Mouse (Mus musculus) midbrain, postnatal 0 days (tissue): ENCODE results near the gene Srm. TPM values are rescaled to one million over a fixed set of nuclear protein-coding genes. Genes with fewer than 3 reads are reported as not detected.

Experiments used
- ATAC-seq: fragments of 200-750 bp; cut with Nextera tagmentation; 2 replicates; pipeline ENCODE4 v1.8.0; 2017; ENCODE audit warnings: moderate number of reproducible peaks, mild to moderate bottlenecking, moderate TSS enrichment, moderate library complexity; ENCODE audit not compliant: low FRiP score
- DNase-seq: peaks from one replicate; pipeline ENCODE4 v3.0.0-alpha.2; 2015; ENCODE audit warnings: low spot score
- H3K27ac ChIP-seq: fragments of 300-500 bp; sonication (generic); 2 replicates; pipeline ENCODE4 v1.5.1; 2014; ENCODE audit warnings: low read depth, mild to moderate bottlenecking, low read length, mixed read lengths
- H3K27me3 ChIP-seq: fragments of 300-500 bp; sonication (generic); 2 replicates; pipeline ENCODE4 v1.6.1; 2014; ENCODE audit warnings: low read length, control low read depth, mixed read lengths; ENCODE audit not compliant: insufficient read depth
- H3K36me3 ChIP-seq: fragments of 300-500 bp; sonication (generic); 2 replicates; pipeline ENCODE4 v1.6.1; 2014; ENCODE audit warnings: low read length, control low read depth, mixed read lengths; ENCODE audit not compliant: insufficient read depth
- H3K4me1 ChIP-seq: fragments of 300-500 bp; sonication (generic); 2 replicates; pipeline ENCODE4 v1.6.1; 2014; ENCODE audit warnings: mild to moderate bottlenecking, control low read depth, antibody characterized with exemption, low read length, mixed read lengths; ENCODE audit not compliant: insufficient read depth
- H3K4me2 ChIP-seq: fragments of 300-500 bp; sonication (generic); 2 replicates; pipeline ENCODE4 v1.6.1; 2014; ENCODE audit warnings: low read depth, mild to moderate bottlenecking, low read length, mixed read lengths; ENCODE audit not compliant: poor library complexity, severe bottlenecking
- H3K4me3 ChIP-seq: fragments of 300-500 bp; sonication (generic); 2 replicates; pipeline ENCODE4 v1.5.1; 2014; ENCODE audit warnings: low read depth, mild to moderate bottlenecking, low read length, moderate library complexity
- H3K9ac ChIP-seq: fragments of 300-500 bp; sonication (generic); replicated peaks from 2 replicates; pipeline ENCODE4 v1.6.1; 2014; ENCODE audit warnings: mild to moderate bottlenecking, low read length, moderate library complexity, mixed read lengths; ENCODE audit not compliant: poor library complexity, severe bottlenecking
- H3K9me3 ChIP-seq: fragments of 300-500 bp; sonication (generic); 2 replicates; pipeline ENCODE4 v1.6.1; 2016; ENCODE audit warnings: low read length, control low read depth
- CTCF ChIP-seq: IDR thresholded peaks from 2 replicates; pipeline ENCODE4 v1.5.1; 2016; ENCODE audit warnings: antibody characterized with exemption, mild to moderate bottlenecking
- WGBS: fragments of 180-500 bp; shearing (Covaris S2); extraction: QIAGEN DNeasy Blood & Tissue Kit; methylation state at CpG from one replicate; pipeline ENCODE4 v1.1.7; 2014; 5-methylcytosine and 5-hydroxymethylcytosine counted together
- polyA plus RNA-seq: library from polyadenylated mRNA; unstranded; fragments of >200 nt; fragmentation: Nextera tagmentation; extraction: Ambion mirVana; gene quantifications from 2 replicates; pipeline ENCODE4 v1.2.1, GENCODE M21; 2015
- total RNA-seq: library from RNA; depleted of rRNA; stranded (reverse); fragments of >200 nt; gene quantifications from 2 replicates; pipeline ENCODE4 v1.2.3, GENCODE M21; 2014

Srm gene
- total and polyA plus RNA-seq, 2 experiments from 2014 or later: 74.9 to 148 TPM

DNA sequence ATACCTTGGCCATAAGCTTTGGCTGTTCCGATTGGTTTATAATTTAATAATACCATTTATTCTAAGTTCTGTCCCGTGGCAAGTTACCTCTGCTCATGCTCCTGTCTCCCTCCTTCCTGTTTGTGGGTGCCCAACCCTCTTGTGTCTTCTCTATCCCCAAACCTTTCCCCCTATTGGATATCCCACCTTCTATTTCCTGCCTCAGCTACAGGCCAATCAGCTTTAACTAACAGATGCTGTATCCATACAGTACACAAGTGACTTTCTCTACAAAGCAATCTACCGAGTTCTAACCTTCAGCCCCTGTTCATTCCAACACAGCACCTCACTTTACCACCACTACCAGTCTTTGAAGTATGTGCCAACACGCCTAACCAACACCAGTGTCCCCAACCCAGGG, 32.3 kb downstream of the Srm start:
- Histone ChIP-seq H3K4me3 (no peak overlapping the region), H3K4me2 (no peak overlapping the region), H3K4me1 (no peaks in the 10 kb centered on the region), H3K9me3 (no peaks in the 10 kb centered on the region), H3K27me3 (no peaks in the 10 kb centered on the region), H3K27ac (no peak overlapping the region), H3K9ac (no peak overlapping the region), H3K36me3 (peaks cover 36% of the 10 kb centered on the region)
- ATAC-seq (no peak), DNase-seq (no peak)
- 92% methylated on average over 4 of the region's 4 CpGs for WGBS
- TF ChIP-seq CTCF: no peak

DNA sequence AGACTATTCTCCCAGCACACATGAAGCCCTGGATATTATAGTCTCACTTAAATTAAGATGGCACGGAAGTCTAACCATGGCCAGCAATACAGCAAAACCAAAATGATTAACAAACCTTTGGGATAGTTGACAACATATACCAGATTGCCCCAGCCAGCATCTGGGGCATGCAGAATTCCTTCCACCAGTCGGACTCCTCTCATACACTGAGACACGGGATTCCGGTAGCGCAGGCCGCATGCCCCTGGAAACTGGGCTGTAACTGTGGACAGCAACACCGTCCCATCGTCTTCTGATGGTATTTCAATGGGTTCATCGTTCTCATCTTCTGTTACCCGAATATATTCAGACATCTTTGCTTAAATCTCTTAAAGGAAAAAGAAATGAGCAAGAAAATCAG, 33.7 kb downstream of the Srm start:
- ATAC-seq: no peak
- WGBS: 87% methylated on average over 10 of the region's 10 CpGs
- Histone ChIP-seq H3K4me1 (no peaks in the 10 kb centered on the region), H3K4me3 (no peak overlapping the region), H3K4me2 (peak overlapping the region; percentile 79; the same call in 1 of the 2 replicates), H3K27me3 (no peaks in the 10 kb centered on the region), H3K36me3 (peaks cover 22% of the 10 kb centered on the region), H3K27ac (no peak overlapping the region), H3K9ac (no peak overlapping the region), H3K9me3 (no peaks in the 10 kb centered on the region)
- no peak for TF ChIP-seq CTCF
- DNase-seq: no peak

DNA sequence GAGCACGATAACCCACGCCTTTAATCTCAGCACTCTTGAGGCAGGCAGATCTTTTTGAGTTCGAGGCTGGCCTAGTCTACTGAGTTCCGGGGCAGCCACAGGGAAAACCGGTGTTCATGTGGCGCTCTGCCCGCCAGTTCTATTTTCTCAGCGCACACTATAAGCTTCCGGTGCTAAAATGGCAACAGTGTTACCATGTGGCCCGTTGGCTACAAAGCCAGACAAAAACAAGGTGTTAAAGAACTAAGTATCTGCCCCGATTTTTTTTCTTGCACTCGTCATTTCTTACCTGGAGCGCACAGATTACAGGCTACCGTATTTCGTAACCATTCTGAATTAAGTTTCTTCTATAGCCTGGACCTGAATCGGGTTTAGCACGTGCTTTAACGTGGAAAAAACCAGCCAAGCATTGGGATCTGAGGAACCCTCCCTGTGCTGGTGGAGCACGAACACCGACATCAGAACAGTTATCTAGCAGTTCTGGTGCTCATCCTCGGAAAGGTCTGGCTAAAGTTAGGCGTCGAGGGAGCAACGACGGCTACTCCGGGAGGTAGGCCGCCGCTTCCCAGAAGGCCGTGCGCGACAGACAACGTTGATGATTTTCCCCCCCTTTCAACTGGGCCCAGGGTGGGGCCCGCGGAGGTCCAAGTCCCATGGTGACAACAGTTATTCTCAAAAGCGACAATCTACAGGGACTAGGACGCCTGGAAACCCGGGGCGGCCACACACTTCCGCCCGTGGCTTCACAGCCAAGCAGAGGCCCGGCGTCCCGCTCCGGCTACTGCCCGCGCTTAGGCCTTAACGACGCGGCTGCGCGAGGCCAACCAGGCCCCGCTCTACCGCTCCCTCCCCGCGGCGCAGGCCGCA, 34.7 kb downstream of the Srm start:
- peak overlapping the region; percentile 100 for H3K9ac ChIP-seq
- no peaks in the 10 kb centered on the region for H3K9me3 ChIP-seq
- H3K36me3 ChIP-seq: peaks cover 17% of the 10 kb centered on the region; the same call in 1 of the 2 replicates
- WGBS: 1% methylated on average over 56 of the region's 57 CpGs
- peak overlapping the region; percentile 100 for H3K4me3 ChIP-seq
- DNase-seq (peak; percentile 51), ATAC-seq (peak; percentile 59)
- H3K27ac ChIP-seq: peak overlapping the region; percentile 98
- no peaks in the 10 kb centered on the region for H3K27me3 ChIP-seq
- no peak for TF ChIP-seq CTCF
- H3K4me1 ChIP-seq: no peaks in the 10 kb centered on the region
- H3K4me2 ChIP-seq: peak overlapping the region; percentile 79

- H3K27ac ChIP-seq: peak within 1 kb of the TSS; percentile 98
- H3K27me3 ChIP-seq: no peaks in the 10 kb centered on the region
- H3K4me3 ChIP-seq: peak within 1 kb of the TSS; percentile 100
- H3K36me3 ChIP-seq: peaks cover 14% of the 10 kb centered on the region; the same call in 1 of the 2 replicates
- ATAC-seq (peak; percentile 97), DNase-seq (peak; percentile 97)
- WGBS: under 1% methylated on average over 51 of the region's 51 CpGs
- H3K4me1 ChIP-seq: no peaks in the 10 kb centered on the region
- TF ChIP-seq CTCF: peak; percentile 17; the same call in 1 of the 2 replicates
- H3K9ac ChIP-seq: peak within 1 kb of the TSS; percentile 100
- H3K9me3 ChIP-seq: no peaks in the 10 kb centered on the region
- peak within 1 kb of the TSS; percentile 79 for H3K4me2 ChIP-seq
Observed at GRCm38 (mm10) chr4:148626623-148627185, 35.4 kb downstream of the Srm start, which contains the start of gene Tardbp. Tardbp (minus strand) TSS chr4:148627019.

DNA sequence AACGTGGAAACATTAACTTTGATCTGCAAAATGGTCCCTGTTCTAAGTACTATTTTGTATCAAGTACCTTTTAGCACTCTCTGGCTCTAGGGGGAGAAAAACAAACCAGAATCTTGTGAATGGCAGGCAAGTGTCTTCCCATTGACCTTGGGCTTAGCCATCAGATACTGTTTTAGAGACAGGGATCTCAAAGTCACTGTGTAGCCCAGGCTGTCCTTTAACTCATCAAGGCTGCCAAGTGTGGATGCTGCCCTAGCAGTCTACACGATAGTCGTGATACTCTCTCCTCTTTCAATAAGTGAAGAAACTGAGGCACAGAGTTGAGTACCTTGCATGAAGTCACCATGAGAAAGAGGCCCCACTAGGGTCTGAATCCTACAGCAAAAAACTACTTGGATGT, 35.9 kb downstream of the Srm start:
- H3K4me1 ChIP-seq: no peaks in the 10 kb centered on the region
- peak; percentile 11; the same call in 1 of the 2 replicates for ATAC-seq
- WGBS: 64% methylated on average over 3 of the region's 3 CpGs

More for the DNA sequence above, 35.9 kb downstream of the Srm start:
- no peak for TF ChIP-seq CTCF
- H3K4me2 ChIP-seq: peak overlapping the region; percentile 79
- peak overlapping the region; percentile 100; the same call in 1 of the 2 replicates for H3K9ac ChIP-seq
- DNase-seq: no peak
- no peaks in the 10 kb centered on the region for H3K9me3 ChIP-seq
- H3K36me3 ChIP-seq: peaks cover 9% of the 10 kb centered on the region; the same call in 1 of the 2 replicates
- H3K4me3 ChIP-seq: peak overlapping the region; percentile 100
- 0 out of 2 replicates have a peak overlapping the region, but pooled peaks have one; percentile 34 for H3K27ac ChIP-seq
- H3K27me3 ChIP-seq: no peaks in the 10 kb centered on the region
